Mouse (Mus musculus) layer of hippocampus, postnatal 14 days (tissue): ENCODE measurements at regions not wholly inside any gene's neighbourhood (a gene's known extent, or its start where the extent isn't known, plus 50 kb on each side); places are given as distances from the start of the nearest gene placed in this dataset.

Source experiments
- DNase-seq, 2 experiments: peaks; one replicate each; pipeline ENCODE4 v3.0.0; 2021 to 2022; ENCODE audit warnings: low spot score in 2 of 2, mixed read lengths in 1 of 2

- DNase-seq, result no peak
These were observed 75.7 kb downstream of the Ankrd16 start for GRCm38 (mm10) chr2:11853210-11853973.

GRCm38 (mm10) chr2:11869983-11870382 is 92.3 kb downstream of the Ankrd16 start:
- DNase-seq, result peak in 1 of 2 experiments; percentile 12

GRCm38 (mm10) chr2:11880005-11880404 is 102.3 kb downstream of the Ankrd16 start:
- DNase-seq, result no peak

GRCm38 (mm10) chr2:11894792-11895568 is 117.3 kb downstream of the Ankrd16 start:
- no peak for DNase-seq

GRCm38 (mm10) chr2:11899698-11900660 is 122.3 kb downstream of the Ankrd16 start:
- no peak for DNase-seq

- no peak for DNase-seq
These were observed 137.1 kb downstream of the Ankrd16 start for GRCm38 (mm10) chr2:11914782-11915181.

GRCm38 (mm10) chr2:11917373-11917772 is 139.7 kb downstream of the Ankrd16 start:
- DNase-seq, result no peak

- DNase-seq, result no peak
These were observed 140.4 kb downstream of the Ankrd16 start for GRCm38 (mm10) chr2:11918070-11918469.

GRCm38 (mm10) chr2:11960777-11961176 is 183.1 kb downstream of the Ankrd16 start:
- DNase-seq, result no peak

- DNase-seq, result no peak
These were observed 187.7 kb downstream of the Ankrd16 start for GRCm38 (mm10) chr2:11965374-11965773.

GRCm38 (mm10) chr2:11967001-11967400 is 189.3 kb downstream of the Ankrd16 start:
- DNase-seq, result no peak

GRCm38 (mm10) chr2:11971972-11972371 is 194.3 kb downstream of the Ankrd16 start:
- no peak for DNase-seq

GRCm38 (mm10) chr2:12001938-12002899 is 224.5 kb downstream of the Ankrd16 start:
- DNase-seq, result peak in 1 of 2 experiments; percentile 59

- DNase-seq, result no peak
These were observed 226.7 kb downstream of the Ankrd16 start for GRCm38 (mm10) chr2:12004330-12004729.

- DNase-seq, result no peak
These were observed 229.5 kb downstream of the Ankrd16 start for GRCm38 (mm10) chr2:12007201-12007600.

GRCm38 (mm10) chr2:12011441-12011840 is 233.8 kb downstream of the Ankrd16 start:
- no peak for DNase-seq

GRCm38 (mm10) chr2:12019607-12020006 is 241.9 kb downstream of the Ankrd16 start:
- DNase-seq, result no peak

GRCm38 (mm10) chr2:12023402-12024111 is 245.9 kb downstream of the Ankrd16 start:
- no peak for DNase-seq

- DNase-seq, result no peak
These were observed 248.5 kb downstream of the Ankrd16 start for GRCm38 (mm10) chr2:12026220-12026619.
